Mouse (Mus musculus) kidney, postnatal 14 days (tissue): ENCODE measurements at regions not wholly inside any gene's neighbourhood (a gene's known extent, or its start where the extent isn't known, plus 50 kb on each side); places are given as distances from the start of the nearest gene placed in this dataset.

ENCODE experiments used
- DNase-seq: peaks from one replicate; pipeline ENCODE4 v3.0.0; 2022; ENCODE audit warnings: mixed read lengths

DNA sequence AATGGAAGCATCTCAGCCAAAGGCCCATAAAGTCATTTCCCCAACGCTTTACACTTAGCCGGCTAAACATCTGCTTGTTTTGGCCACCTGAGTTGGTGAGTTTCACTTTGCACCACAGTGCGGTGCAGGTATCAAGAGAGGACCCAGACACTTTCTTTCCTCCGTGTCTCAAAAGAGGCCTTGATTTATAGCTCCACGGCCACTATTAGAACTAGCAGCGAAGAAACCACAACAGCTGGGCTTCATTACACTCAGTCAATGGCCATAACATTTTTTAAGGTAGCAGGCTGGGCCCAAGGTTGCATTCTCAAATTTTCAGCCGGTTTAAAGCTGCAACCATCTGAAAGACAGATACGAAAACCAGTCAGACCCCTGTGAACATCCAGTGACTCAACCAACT is 103.4 kb downstream of the Mreg start:
- DNase-seq, result peak; percentile 12

DNA sequence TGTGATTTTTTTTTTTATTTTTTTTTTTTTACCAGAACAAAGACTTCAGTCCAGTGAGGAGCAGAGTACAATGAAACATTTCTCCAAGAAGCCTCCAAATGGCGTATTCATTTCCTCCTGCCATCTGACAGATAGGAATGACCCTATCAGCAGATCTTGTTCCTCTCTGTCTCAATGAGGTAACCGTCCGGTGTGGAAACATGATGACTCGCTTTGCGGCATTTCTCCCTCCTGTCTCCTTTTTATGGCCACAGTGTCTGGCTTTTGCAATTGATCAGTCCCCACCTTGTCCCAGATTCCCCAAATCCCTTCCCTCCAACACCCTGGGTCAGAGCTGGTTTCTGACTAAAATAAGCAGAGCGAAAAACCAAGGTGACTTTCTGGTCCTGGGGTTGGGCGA is 105.0 kb downstream of the Mreg start:
- DNase-seq, result no peak

DNA sequence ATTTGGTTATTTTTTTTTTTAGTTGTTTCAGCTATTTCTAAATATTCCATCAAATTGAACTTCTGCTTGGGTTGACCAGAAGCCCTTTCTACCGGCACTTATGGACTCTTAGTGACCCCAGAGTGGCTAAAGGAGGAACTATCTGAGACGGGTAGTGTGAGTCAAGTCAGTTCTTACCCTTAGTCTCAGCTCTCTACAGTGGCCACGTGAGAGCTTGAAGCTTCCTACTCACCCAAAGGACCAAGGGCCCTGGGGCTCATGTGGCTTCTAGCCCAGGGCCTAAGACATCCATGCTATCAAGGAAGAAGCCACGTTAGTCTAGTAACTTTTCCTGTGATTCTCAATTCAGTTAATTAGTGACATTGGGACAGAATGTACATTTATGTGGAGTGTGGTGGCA is 105.5 kb downstream of the Mreg start:
- no peak for DNase-seq

DNA sequence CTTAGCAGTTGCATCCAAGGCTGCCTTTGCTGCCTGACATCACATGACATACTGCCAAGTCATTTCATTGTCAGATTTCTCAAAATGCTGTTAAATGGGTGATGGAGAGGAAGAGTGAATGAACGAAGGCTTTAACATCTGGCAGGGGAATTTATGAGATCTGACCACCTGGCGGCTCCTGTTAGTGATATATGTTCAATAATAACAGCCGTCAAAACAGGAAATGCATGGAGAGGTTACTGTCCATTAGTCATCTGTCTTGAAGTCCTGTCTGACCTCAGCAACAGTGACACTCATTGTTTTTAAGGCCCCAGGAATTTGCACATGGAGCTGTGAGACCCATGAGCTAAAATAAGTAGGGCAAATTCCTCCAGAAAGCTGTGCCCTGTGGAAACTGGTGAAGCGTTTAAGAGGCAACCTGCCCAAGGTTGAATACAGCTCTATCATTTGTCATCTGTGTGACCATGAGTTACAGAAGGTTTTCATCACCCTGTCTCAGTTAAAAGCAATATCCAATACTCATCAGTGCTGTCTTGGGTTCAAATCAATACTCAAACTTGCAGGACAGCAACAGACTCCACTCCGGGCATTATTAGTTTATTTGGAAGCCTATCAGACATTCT is 106.6 kb downstream of the Mreg start:
- DNase-seq, result no peak

DNA sequence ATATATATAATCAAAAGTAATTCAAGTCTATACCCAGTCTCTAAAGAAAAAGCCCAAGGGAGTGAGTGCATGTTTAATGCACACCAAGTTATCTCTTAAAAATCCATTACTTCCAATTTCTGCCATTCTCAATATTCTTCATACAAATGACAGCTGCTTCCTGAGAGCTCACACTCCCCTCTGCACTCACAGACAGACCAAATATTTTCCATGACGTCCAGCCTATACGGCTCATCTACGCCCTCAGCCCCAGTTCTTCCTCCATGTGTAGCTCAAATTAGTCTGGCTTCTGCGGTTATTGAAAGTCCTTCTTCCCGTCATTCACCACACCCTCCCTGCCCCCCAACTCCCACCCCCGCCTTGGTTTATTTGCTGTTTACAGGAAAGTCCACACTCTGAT is 108.1 kb downstream of the Mreg start:
- no peak for DNase-seq

DNA sequence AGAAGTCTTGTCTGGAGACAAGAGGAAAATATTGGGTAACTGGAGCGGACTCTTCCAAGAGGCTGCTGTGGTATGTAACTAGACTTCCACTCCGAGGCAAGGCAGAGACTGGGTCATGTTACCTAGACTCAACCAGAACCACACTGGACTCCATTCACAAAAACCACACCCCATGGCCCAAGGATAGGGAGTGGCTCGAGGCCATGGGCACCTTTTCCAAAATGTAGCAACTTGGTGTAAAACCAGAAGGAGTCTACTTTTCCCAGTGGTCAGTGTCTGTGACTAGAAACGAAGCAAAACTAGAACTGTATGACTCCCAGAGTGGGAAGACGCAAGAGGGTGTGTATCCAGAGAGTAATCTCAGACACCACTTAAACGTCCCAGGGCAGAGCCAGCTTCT is 108.7 kb downstream of the Mreg start:
- no peak for DNase-seq

DNA sequence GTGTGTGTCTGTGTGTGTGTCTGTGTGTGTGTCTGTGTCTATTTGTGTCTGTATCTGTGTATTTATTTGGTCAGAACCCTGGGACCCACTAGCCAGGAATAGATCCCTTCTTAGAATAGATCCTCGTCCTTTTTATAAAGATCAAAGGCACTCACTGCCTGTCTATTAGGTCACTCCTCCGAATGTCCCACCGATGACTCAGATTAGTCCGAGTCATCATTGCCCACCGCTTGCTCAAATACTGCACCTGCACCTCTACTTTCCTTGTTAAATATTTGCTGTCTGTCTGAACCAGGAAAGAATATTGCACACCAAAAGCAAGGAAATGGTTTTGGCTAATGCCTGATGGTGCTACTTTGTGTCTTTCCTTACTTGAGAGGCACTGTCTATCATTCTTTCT is 112.7 kb downstream of the Mreg start:
- no peak for DNase-seq

DNA sequence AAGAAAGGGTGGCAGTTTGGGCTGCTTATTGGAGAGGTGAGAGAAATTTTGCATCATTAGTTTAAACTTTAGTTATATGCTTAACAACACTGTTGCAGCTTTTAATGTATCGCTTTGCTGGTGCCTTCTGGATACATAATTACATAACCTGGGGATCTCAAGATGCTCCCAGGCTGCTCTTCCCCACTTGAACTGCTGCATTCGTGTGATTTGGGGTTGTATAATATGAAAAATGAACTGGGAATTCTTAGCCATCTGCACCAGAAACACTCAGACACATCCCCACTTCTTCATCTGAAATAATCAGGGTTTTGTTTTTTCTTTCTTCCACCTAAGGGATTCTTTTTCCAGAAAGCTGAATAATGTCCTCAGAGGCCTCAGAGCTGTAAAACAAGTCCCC is 120.8 kb downstream of the Mreg start:
- DNase-seq, result no peak

DNA sequence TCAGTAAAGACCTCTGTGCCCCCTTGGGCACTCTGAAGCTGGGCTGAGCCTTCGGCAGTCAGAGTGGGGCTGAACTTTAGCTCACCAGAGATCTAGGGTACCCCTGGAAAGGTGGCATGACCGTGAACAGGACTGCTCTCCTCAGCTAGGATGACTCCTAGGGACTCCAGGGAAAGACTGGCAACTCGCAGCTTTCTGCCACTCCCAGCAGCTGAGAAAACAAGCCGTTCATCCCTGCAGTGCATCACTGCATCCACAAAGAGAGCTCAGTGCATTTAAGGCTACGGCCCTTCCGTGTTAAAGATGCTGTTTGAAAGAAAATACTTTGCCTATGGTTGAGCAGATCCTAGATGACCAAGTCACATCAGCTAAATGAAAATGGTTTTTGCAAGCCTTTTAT is 126.4 kb downstream of the Mreg start:
- no peak for DNase-seq

DNA sequence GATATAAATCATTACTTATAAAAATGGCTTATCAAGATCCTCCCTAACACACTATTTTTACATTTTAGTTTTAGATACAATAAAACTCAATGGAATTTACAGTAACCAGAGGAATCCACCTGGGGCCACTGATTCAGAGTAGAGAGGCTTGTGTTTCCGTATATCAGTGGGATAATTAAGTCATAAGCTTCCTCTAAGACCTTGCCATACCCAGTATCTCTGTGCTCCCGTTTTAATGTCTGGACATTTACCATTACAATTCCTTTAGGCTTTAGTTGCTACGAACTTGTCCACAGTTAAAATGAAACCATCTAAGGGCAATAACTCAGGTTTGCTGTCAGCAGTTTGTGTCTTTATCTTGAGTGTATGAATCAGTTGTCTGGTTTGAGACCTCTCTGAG is 127.9 kb downstream of the Mreg start:
- DNase-seq, result no peak

DNA sequence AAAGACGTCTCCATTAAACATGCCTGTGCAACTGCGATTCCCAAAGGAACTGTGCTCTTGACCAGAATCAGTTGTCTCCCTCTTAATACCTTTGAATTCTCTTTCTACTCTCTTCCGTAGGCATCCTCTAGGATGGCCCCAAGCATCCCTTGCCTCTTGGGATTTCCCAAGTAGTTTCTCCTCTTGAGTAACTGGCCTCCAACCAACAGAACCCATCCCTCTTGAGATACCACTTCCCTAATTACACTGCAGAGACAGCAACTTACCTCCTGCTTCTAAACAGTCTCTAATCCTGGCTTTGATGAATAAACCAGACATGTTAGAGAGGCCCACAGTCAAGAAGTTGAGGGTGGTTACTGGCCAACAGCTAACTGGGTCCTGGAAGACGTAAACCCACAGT is 129.7 kb downstream of the Mreg start:
- DNase-seq, result no peak

DNA sequence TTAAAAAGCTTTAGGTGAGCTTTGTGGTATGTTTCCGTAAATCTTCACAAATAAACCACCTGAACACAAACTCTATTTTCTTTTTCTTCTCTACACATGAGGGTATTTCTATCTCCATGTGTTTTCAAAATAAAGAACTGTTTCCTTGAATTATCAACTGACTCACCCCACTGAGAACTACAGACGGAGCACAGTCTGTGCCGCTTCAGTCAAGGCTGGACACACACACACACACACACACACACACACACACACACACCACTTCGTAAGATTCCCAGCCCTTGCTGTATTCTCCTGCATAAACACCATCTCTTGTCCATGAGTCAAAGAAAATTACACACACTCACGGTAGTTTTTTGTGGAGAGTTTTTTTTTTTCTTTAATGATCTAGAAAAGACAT is 130.3 kb downstream of the Mreg start:
- no peak for DNase-seq

DNA sequence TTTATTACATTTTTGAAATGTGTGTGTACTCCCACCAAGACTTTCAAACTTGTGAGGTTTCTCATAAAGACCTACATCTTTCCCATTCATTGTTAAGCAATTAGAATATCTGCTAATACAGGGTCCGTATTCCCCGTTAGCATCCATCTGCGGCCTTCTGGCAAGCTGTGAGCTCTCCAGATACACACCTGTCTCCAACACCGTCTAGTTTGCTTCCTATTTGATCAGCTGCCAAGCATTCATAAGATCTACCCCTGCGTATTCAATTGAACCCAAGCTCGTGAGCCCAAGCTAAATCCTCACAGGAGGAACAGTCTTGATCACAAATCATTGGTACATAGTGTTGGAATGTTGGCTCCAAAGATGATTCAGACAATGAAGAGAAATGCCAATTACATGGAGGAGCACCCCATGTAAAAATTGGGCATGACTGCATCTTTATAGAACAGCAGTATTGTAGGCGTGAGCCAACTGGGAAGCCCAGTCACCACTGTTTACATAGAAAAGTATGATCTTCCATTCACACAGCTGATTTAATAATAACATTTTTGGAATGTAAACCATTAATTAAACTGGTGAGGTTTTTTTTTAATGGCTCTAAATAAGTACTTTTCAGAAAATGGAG is 133.1 kb downstream of the Mreg start:
- DNase-seq, result no peak

DNA sequence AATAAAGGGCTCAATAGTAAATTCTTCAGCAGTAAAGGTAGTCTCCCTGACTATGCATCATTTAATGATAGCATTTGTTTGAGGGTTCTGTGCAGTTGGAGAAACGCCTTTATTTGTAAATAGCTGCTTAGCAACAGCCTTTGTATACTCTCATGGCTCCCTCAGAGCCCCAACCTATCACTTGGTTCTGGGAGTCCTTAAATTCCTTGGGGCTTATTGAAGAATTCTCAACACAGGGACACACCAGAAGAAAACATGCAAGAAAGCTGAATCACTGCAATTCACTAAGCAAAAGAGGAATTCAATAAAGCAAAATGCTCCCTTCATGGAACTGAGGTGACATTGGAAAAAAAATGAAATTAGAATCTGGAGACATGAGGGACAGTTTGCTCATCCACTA is 135.8 kb downstream of the Mreg start:
- no peak for DNase-seq

DNA sequence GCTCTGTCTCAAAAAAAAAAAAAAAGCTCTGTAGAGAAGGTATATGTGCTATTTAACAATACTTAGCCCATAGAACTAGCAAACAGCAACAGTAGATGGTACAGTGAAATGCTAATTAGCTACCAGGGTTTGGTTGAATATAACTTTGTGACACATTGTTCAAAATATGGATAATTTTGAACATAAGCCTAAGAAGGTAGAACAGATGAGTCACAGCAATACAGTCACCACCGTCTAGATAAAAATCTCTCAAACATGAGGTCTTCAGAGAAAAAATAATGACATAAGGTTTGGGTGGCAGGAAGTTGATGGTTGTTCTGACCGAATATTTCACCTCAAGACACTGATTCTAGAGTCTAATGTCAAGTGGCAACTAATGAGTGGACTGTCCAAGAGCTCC is 136.6 kb downstream of the Mreg start:
- DNase-seq, result no peak

DNA sequence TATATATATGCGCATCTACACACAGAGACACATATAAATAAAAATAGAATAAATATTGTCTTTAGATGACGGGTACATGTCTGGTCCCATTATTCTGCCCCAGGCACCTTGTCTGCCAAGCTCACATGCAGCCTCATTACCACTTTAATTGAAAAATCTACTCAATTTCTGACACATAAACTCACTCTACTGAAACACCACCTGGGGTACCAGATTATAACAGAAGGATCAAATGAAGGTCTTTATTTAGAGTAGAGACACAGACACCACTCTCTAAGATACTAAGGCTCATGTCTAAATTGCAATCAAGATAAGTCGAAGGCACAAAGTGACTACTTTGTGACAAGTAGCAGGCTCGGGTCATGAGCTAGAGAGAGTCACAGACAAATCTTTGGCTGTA is 138.9 kb downstream of the Mreg start:
- no peak for DNase-seq

DNA sequence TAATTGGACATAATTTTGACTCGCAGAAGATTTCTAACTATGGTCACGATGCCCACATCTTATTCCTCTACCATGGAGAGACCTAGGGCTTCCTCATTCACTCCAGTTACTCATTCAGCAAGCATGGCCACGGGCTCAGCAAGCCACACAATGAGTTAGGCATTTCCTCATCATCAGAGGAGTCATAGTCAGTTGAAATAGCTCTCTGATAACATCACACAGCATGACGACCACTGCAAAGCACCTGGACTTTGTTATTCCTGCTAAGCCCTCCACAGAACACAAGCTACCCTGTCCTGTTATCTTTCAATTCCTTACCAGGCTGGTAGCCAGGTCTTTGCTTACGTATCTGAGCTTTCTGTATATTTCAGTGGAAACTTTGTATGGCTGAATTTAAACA is 141.6 kb downstream of the Mreg start:
- no peak for DNase-seq

DNA sequence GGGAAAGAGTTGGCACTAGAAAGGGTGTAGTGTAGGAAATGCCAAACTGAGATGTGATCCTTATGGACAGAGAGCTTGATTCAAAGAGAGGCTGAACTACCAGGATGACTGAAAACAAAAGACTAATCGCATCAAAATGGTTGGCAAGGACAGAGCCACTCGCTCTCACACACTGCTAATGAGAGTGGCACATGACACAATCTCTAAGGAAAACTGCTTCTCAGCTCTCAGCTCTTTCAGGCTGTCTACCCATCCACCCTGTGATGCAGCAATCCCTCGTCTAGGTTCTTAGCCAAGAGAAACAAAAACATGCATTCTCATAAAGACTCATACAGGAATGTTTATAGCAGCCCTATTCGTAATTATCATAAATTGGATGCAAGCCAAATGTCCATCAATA is 143.1 kb downstream of the Mreg start:
- no peak for DNase-seq

DNA sequence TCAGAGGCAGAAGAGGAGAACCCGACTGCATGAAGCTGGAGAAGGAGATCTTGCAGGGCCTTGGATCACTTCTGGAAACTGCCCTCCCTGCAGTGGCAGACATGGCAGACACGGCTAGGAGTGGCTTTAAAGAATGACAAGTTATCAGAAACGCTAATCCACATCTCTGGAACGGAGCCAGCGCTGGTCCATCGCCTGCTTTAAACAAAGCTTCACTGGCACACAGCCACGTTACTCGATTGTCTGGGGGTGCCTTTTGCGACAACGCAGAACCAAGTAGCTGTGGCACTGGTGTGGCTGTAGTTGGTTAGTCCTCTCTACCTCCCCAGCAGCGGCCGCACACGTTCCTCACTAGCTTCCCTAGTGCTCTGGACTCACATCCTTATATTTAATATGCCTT is 147.0 kb downstream of the Mreg start:
- no peak for DNase-seq

DNA sequence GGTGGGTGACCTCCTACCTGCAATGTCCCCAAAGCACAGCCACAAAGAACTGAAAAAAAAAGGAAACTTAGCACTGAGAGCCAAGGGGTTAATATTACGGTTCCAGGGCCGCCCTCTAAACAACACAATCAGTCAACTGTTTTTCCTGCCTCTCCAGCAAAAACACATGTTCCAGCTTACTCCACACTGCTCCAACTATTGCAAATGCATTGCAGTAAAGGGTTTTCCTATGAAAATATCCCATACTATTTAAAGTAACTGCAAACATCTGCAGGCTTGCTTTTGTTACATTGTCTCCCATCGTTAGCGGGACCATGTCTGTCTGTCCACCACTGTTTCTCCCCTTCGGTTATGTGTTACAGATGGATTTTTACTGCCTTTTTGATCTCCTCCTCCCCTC is 151.7 kb downstream of the Mreg start:
- DNase-seq, result no peak

DNA sequence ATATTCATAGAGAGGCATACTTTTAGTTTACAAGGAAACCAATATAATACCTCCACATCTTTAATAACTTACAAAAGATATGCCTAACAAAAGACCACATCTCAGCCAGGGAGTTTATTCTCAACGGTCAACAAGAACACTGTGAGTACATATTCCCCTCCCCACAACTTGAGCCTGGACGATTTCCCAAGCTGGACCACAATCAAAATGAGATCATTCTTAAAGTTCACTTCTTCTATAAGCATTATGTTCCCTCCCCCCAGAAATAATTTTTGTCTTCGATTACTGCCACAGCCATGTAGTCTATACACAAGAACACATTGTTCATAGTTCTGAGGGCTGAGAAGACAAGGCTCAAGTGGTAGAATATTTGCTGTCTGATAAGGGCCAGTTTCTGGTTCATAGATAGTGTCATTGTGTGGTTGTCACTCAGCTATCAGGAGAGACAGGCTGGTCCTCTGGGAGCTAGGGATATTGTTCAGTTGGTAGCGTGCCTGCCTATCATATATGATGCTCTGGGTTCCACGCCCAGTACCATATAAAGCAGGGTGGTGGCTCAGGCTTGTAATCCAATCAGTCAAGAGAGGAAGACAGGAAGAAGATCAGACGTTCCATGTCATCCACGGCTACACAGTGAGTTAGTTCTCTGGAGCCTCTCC is 153.9 kb downstream of the Mreg start:
- no peak for DNase-seq

DNA sequence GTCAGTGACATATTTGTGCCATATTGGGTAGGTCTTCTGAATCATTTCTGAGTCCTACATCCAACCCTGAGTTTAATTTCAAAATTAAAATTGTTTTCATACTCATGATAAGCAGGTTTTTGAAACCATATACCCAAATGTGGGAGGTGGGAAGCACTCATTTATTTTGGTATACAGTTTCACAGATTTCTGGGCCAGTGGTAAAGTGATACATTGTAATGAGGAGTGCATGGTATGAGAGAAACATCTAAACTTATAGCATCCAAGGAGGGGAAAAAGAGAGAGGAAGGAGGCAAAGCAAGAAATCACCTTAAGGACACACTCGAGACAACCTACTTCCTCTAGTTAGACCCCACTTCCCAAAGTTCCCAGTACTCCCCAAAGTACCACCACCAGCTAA is 157.6 kb downstream of the Mreg start:
- no peak for DNase-seq

DNA sequence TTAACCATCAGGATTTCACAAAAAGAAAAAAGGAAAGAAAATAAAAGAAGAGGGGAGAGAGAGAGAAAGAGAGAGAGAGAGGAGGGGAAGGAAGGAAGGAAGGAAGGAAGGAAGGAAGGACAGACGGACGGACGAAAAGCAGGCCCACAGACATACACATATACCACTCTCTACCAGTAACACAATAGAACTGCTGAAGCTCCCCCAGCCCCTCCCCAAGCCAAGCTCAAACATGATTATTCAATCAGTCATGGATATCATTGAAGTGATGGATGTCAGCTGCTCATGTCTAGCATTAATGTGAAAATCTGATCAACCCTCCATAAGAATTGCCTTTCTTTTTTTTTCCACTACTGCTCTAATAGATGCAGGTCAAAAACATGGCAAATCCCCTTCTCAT is 161.2 kb downstream of the Mreg start:
- no peak for DNase-seq

DNA sequence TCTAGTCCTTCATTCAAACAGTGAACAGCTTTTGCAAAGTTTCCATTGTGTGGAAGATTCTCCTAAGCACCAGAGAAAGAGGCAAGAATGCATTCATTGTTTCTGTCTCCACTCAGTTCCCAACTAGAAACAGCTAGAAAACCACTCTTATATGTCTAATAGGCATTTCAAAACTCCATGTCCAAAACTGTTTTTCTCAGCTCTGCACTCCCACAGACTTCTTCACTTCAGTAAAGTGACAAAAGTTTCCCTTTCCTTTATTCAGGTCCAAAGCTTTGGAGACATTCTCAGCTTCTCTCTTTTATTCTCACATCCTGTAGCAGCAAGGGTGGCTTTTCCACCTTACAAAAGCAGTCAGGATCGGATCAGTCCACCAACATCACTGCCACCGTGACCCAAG is 166.0 kb downstream of the Mreg start:
- no peak for DNase-seq

DNA sequence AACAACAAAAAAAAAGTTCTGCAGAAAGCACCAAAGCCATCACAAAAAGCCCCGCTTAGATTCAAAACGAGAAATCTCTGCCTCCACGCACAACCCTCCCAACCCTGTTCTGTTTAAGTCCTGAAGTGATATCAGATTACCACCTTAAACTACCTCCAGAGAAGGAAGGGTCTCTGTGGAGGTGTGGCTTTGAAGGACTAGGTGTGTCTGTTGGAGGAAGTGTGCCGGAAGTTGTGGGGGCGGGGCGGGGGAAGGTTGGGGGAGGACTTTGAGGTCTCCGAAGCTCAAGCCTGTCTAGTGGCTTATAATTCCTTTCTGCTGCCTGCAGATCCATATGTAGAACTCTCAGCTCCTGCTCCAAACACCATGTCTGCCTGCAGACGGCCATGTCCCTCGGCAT is 173.6 kb downstream of the Mreg start:
- DNase-seq, result no peak
